Mouse (Mus musculus) liver, postnatal 0 days (tissue): ENCODE results near the gene Eif4g3.

Experiments
- CTCF ChIP-seq: sonication (generic); IDR thresholded peaks from 2 replicates; pipeline ENCODE4 v1.5.1; 2016; ENCODE audit warnings: antibody characterized with exemption, low read depth
- EP300 ChIP-seq: IDR thresholded peaks from 2 replicates; pipeline ENCODE4 v1.6.1; 2016; ENCODE audit warnings: antibody characterized with exemption, low read depth, mild to moderate bottlenecking

DNA sequence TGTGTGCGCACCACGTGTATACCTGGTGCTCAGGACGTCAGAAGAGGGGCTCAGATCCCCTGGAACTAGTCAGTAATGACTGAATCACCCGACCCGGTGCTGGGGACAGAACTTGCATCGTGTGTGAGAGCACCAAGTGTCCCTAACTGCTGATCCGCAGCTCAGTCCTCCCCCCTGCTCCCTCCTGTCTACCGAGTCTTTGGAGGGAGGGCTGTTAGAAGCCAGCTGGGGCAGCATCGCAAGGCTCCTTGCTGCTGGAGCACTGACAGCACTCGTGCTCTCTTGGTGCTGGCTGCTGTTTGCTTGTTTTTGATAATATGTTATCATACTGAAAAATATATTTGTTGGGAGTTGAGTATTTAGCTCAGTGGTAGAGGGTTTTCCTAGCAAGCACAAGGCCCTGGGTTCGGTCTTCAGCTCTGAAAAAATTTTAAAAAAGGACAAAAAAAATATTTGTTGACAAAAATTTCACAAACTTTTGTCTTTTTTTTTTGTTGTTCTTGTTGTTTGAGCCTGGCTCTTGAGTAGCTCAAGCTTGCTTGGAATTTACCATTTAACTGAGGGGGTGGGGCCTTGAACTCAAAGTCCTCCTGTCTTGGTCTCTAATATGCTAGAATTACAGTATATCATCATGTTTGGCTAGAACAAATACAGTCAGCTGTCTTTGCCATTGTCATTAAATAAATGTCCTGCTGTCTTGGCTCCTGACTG is 72.2 kb downstream of the Eif4g3 start:
- TF ChIP-seq EP300 (no peak), CTCF (no peak)
